Mouse (Mus musculus) kidney, adult 10 weeks (tissue): Measurements from ENCODE around the gene Fbxo48. TPM values are rescaled to one million over a fixed set of nuclear protein-coding genes. Genes with fewer than 3 reads are reported as not detected.

Experiments
- polyA plus RNA-seq: library from polyadenylated mRNA; stranded (reverse); fragments of 350-450 nt; fragmentation: Illumina TruSeq; extraction: RNeasy Lipid Tissue Mini Kit (QIAGEN cat#74804); gene quantifications from one replicate; pipeline ENCODE4 v1.2.3, GENCODE M21; 2014; ENCODE audit warnings: low read depth, low replicate concordance

Gene Fbxo48
- 0.32 TPM for polyA plus RNA-seq

DNA sequence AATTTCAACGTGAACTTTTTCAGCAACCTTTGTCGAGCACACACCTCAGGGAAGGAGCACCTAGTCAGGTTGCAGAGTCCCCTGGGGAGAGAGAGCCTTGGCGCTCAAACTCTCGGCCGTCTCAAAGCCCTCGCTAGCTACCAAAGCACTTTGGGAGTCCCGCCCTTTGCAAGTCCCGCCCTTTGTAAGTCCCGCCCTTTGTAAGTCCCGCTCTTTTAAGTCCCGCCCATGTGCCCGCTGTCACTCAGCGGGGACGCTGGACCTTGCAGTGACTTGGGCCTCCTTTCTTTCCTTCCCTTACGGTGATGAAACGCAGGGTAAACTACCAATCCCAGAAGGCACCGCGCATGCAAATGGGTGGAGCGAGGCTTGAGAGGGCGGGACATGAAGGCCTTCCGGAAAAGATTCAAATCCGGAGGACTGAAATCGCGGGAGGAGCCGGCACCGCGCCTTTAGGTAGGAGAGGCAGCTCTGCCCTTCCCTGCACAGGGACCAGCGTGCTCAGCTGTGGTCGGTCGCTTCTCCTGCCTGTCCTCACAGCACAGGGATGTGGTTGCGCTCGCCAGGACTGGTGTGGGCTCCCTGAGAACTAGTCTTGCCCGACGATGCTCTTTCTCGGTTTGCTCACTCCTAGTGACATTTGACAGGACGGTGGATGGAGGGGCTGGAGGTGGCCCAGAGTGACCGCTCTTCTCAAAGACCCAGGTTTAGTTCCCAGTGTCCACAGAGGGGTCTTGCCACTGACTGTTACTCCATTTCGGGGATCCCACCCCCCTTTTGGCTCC is at the start of gene Fbxo48:
Gene Fbxo48 (plus strand): TSS at position 400 of the 785 bp plus-strand sequence.

Other genes starting within 250 kb of the Fbxo48 start
- gene Egfr, start 199.2 kb upstream of the Fbxo48 start, polyA plus RNA-seq = 23.9 TPM
- gene Cnrip1, start 100.2 kb downstream of the Fbxo48 start, polyA plus RNA-seq = 4.2 TPM
- 4.4 TPM for gene Plek, start 101.0 kb downstream of the Fbxo48 start, polyA plus RNA-seq
- 254 TPM for gene Ppp3r1, start 207.9 kb downstream of the Fbxo48 start, polyA plus RNA-seq
- 16.7 TPM for gene Wdr92, start 230.7 kb downstream of the Fbxo48 start, polyA plus RNA-seq